Mouse (Mus musculus) thymus, adult 2 months (tissue): ENCODE measurements around the gene Kcnc1.

Source experiments
- CTCF ChIP-seq: fragments of 200-500 bp; IDR thresholded peaks from 2 replicates; pipeline ENCODE4 v1.5.1; 2012; ENCODE audit warnings: mild to moderate bottlenecking, control low read depth, low read length, moderate library complexity, borderline replicate concordance; ENCODE audit not compliant: control insufficient read depth, poor library complexity, insufficient read depth; ENCODE audit errors: extremely low read depth
- POLR2A ChIP-seq: fragments of 200-500 bp; IDR thresholded peaks from 2 replicates; pipeline ENCODE4 v1.6.1; 2012; ENCODE audit warnings: mild to moderate bottlenecking, low read length, control low read depth, moderate library complexity; ENCODE audit not compliant: control insufficient read depth, poor library complexity, insufficient read depth; ENCODE audit errors: extremely low read depth

DNA sequence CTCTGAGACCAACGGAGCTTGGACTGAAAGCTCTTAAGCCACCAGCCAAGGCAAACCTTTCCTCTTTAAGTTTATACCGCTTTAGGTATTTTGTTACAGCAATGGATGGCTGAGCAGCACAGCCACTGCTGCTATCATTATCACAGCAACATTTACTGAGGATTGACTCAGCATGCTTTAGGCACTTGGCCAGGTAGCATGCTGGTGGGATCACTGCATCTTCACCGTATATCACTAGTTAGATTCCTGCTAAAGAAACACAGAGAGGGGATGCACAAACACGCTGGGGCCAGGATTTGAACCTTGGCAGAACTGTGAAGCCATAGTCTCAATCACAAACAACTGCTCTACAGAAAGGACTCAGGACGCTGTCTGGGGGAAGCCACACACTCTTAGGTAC lies 90.5 kb downstream of the Kcnc1 start:
- TF ChIP-seq CTCF (no peak), POLR2A (no peak)
